12 mouse cellular contexts compared by ENCODE assay signal in the genomic region with DNA sequence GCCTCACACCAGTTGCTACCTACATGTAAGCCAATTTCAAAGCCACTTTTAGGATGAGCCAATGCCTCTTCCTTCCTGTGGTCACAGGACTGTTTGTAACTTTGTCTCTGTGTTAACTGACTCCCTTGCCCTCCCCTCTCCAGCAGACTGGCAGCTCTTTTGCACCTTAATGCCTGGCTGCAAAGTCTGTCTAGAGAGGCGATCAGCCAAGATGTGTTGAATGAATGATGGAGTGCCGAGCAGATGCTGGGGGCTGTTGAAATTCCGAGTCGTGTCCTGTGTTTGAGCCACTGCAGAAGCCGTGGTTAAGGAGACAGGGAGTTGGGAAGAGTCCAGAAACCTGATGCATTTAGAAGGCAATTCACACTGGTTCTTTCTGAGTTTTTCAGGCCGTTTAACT.
DNase-seq lines count a peak whose midpoint lies in the region; ATAC-seq and TF ChIP-seq lines count a peak whose summit lies in the region.
"Had no signal": no experiment of that assay in that cellular context is flagged by ENCODE, and none has a peak within 500 bp of the region (broad histone marks: within the 10 kb centered on the region; RNA-seq: fewer than 3 reads in every experiment).

No protein-coding gene starts in this region.

- no peaks in the 10 kb centered on the region for H3K27me3 ChIP-seq in liver, postnatal 0 days (ENCODE audit: insufficient read depth, low read length)
- H3K27me3 ChIP-seq: heart, embryonic 12.5 days had no signal

- H3K4me3 ChIP-seq in liver, postnatal 0 days (ENCODE audit: low read depth, low read length), result no peak overlapping the region
- H3K4me3 ChIP-seq: heart, embryonic 12.5 days had no signal

- no peak for TF ChIP-seq EP300 in liver, postnatal 0 days (IDR thresholded peaks at IDR 0.05; ENCODE audit: low read depth)

- TF ChIP-seq CTCF in liver, postnatal 0 days (IDR thresholded peaks at IDR 0.05; ENCODE audit: low read depth), result no peak

- H3K9ac ChIP-seq in liver, postnatal 0 days (replicated peaks), result no peak overlapping the region
- H3K9ac ChIP-seq: heart, embryonic 12.5 days had no signal

- no peak overlapping the region for H3K4me2 ChIP-seq in liver, postnatal 0 days (ENCODE audit: low read depth, low read length)
- H3K4me2 ChIP-seq: heart, embryonic 12.5 days had no signal

- H3K27ac ChIP-seq in liver, postnatal 0 days (ENCODE audit: low read depth), result no peak overlapping the region

- no peaks in the 10 kb centered on the region for H3K9me3 ChIP-seq in liver, postnatal 0 days (ENCODE audit: low read length)
- H3K9me3 ChIP-seq: heart, embryonic 12.5 days had no signal

- no peaks in the 10 kb centered on the region for H3K4me1 ChIP-seq in liver, postnatal 0 days (ENCODE audit: insufficient read depth)
- H3K4me1 ChIP-seq: heart, embryonic 12.5 days had no signal

- 0 out of 2 replicates have a peak, but pooled peaks have one; percentile 47 for ATAC-seq in frontal cortex, adult (ENCODE audit: low TSS enrichment)
- no peak for ATAC-seq in liver, postnatal 0 days
- ATAC-seq: CD4-positive, CD25-positive, alpha-beta regulatory T cell, adult 4 months had no signal

- WGBS in liver, postnatal 0 days (ENCODE audit: insufficient replicate concordance), result 36% methylated on average over 6 of the region's 6 CpGs

- DNase-seq in frontal cortex, postnatal 14 days (ENCODE audit: low spot score in 2 of 2), result no peak
- DNase-seq in liver, result peak; percentile 5
- DNase-seq in liver, postnatal 0 days, result no peak
- peak; percentile 14 for DNase-seq in brain, embryonic 18.5 days (ENCODE audit: low read depth, low spot score)
- DNase-seq in lung, postnatal 36 days, result peak; percentile 41
- no peak for DNase-seq in retina, postnatal 1 day
- no peak for DNase-seq in kidney, adult 8-10 months
- DNase-seq: adrenal gland, postnatal 10 days; kidney, adult 2 months had no signal

- H3K36me3 ChIP-seq in liver, postnatal 0 days (replicated peaks; ENCODE audit: insufficient read depth, low read length), result no peaks in the 10 kb centered on the region
- H3K36me3 ChIP-seq: heart, embryonic 12.5 days had no signal

Comparison
In these comparisons a context has a peak if more than half of its experiments do, and no peak if none do; other contexts are left out.
1. DNase-seq: peak in liver (single experiment), brain, embryonic 18.5 days (single experiment) and lung, postnatal 36 days (single experiment); none in frontal cortex, postnatal 14 days (0 of 2), liver, postnatal 0 days (single experiment), retina, postnatal 1 day (single experiment) and kidney, adult 8-10 months (0 of 2).